Mouse (Mus musculus) B cell, adult 62 days (primary cell): ENCODE data around the gene Nup50. TPM values are rescaled to one million over a fixed set of nuclear protein-coding genes. Genes with fewer than 3 reads are reported as not detected.

Experiments used
- total RNA-seq: library from RNA; stranded (reverse); gene quantifications from 4 replicates; pipeline ENCODE4 v1.2.4, GENCODE M21; 2023

The Nup50 gene
- 48.0 to 58.6 TPM (median 52.4 TPM) in 4 replicates for total RNA-seq

GRCm38 (mm10) chr15:84922884-84923507 lies at the start of gene Nup50:
Gene Nup50, plus strand, starts transcription at chr15:84923411.

GRCm38 (mm10) chr15:84919938-84920337 lies 3.3 kb upstream of the Nup50 start, which contains the start of gene Gm29666:
Gene Gm29666, minus strand, starts transcription at chr15:84920038.

GRCm38 (mm10) chr15:84987874-84988825 lies 64.9 kb downstream of the Nup50 start, which contains the start of gene 5031439G07Rik:
Gene 5031439G07Rik, minus strand, starts transcription at chr15:84988551.

Other genes starting within 250 kb of the Nup50 start
- gene Arhgap8, start 203.4 kb upstream of the Nup50 start, total RNA-seq: 0.69 to 2.5 TPM (median 2.2 TPM) in 4 replicates
- gene Phf21b, start 67.4 kb upstream of the Nup50 start, total RNA-seq: 0.37 to 2.4 TPM (median 1.3 TPM) in 4 replicates
- 1.1 to 1.3 TPM (median 1.2 TPM) in 4 replicates for gene Gm29666, start 3.4 kb upstream of the Nup50 start, total RNA-seq
- gene 5031439G07Rik, start 65.1 kb downstream of the Nup50 start, total RNA-seq: 66.6 to 79.8 TPM (median 76.6 TPM) in 4 replicates
- not detected in 4 replicates for gene Upk3a, start 93.7 kb downstream of the Nup50 start, total RNA-seq
- gene Fam118a, start 105.5 kb downstream of the Nup50 start, total RNA-seq: 18.3 to 29.9 TPM (median 21.0 TPM) in 4 replicates
- gene Smc1b, start 208.6 kb downstream of the Nup50 start, total RNA-seq: not detected in 4 replicates
- gene Ribc2, start 208.7 kb downstream of the Nup50 start, total RNA-seq: not detected in 4 replicates